Mouse (Mus musculus): ENCODE data around the gene Gm42791.
A peak's percentile ranks its signal among the peaks of the same experiment; 100 is the strongest.

Gm42791 gene

DNA sequence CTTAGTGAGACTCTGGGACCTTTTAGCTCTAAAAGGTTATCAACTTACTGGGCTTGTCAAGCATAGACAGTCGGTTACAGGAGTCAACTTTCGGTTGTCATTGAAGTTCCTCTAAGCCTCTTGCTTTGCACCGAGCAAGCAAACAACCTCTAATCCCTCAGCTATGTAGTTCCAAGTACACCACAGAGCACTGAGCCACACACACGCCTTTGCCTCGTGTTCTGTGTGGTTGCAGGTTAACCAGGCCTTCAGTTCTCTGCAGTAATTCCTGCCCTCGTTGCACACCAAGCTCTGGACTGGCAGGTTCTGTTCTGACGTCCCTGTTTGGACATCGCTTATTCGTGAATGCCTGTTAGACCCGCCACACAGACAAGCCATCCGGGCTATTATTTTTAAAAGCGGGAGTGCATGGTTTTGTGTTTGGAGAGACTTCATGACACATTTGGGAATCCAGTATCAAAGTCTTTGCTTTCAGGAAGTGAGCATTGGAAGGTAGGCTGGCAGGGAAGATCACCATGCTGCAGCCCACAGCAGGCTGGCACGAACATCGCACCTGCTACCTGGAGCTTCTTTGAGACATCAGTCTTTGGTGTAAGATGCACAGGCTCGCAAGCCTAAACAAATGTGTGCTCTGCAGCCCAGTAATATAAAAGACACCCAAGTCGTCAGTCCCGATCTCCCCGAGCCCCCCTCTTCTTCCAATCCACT lies 16.3 kb downstream of the Gm42791 start:
- no peak for DNase-seq (ENCODE audit: low spot score in 2 of 2)

DNA sequence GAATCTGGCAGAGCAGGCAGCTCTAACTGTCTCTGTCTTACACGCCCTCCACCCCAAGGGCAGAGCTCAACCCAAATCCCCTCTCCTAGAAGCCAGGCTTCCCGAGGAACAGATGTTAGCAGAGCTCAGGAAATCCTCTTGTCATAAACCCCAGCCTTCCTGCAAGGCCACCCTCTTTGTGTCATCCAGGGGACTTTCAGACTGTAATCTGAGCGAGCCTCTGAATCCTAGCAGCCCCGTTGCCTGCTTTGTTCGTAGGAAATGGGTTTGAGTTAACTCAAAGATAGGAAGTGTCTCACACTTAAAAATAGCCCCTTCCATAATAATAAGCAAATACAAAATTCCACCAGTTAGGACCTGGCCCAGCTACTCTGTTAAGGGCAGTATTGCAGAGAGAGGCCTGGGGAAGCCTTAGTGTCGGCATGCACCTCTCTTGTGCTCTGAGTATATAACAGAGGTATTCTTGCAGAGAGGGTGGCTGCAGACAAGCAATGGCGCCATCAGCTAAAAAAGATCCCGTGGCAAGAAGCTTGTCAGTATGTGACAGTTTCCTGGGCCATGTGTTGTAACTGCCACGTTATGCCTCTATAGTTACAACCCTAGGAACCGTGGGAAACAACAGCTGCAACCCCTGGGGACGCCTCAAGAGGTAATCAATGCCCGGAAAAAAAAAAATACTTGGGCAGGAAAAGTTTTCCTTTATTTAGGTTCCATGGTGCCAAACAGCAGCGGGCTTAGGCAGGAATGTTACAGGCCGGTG lies 17.1 kb downstream of the Gm42791 start:
- peak in 1 of 2 experiments; percentile 22 for DNase-seq (ENCODE audit: low spot score in 2 of 2)

GRCm38 (mm10) chr5:148976876-148977275 lies 18.1 kb downstream of the Gm42791 start:
- peak in 1 of 2 experiments; percentile 51 for DNase-seq (ENCODE audit: low spot score in 2 of 2)

DNA sequence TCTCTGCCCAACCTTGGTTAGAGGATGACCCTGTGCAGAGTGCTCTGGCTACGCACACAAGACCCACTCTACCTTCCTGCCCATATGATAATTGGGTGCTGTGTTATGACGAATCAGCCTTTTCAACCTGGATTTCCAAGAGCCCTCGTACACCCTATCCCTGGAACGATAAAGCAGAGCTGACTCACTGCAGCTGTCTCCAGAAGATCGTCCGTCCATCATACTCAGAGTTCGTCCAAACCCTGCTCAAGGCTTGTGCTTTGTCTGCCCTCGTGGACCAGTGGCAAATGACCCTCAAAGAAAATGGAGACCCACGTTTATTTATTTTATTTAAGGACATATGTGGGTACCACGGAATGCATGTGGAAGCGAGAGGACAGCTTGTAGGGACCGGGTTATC lies 19.9 kb downstream of the Gm42791 start:
- no peak for DNase-seq (ENCODE audit: low spot score in 2 of 2)

DNA sequence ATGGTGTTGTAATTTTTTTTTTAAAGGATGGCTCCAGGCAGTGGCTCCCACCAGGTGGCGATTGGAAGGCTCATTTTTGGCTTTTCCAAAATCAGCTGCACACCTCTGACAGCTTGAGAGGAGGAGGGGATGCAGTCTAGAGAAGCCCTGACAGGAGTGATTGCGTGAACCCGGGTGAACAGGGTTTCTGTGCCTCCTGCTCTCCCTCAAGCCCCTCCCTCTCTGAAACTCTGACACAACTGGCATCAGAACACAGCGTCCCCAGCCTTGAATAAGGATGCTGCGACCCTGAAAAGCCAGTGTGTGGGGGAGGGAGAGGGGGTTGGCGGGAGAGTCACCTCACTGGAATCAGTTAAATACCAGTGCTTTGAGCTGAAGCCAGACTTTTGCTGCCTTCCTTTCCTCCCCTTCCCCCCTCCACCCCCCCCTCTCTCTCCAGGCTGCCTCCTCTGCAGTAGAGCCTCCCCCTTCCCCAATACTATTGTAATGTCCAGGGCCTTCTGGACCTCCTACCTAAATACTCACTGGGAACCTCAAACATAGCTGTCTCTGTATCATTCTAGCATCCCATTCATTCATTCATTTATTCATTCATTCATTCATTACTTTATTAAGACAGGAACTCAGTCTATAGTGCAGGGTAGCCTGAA lies 21.8 kb downstream of the Gm42791 start:
- DNase-seq (ENCODE audit: low spot score in 2 of 2), result no peak

DNA sequence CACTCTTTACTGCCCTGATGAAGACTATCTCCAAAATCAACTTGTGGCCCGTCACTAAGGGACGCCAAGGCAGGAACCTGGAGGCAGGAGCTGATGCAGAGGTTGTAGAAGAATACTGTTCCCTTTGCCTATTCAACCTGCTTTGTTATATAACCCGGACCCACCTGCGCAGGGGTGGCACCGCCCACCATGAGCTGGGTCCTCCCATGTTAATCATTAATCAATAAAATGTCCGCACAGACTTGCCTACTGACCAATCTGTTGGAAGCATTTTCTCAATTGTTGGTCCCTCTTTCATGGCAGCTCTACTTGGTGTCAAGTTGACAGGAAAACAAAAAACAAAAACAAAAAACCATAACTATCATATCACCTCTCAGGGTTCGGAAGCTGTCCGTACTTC lies 22.8 kb downstream of the Gm42791 start:
- no peak for DNase-seq (ENCODE audit: low spot score in 2 of 2)

GRCm38 (mm10) chr5:148969648-148970047 lies 25.3 kb downstream of the Gm42791 start:
- no peak for DNase-seq (ENCODE audit: low spot score in 2 of 2)

GRCm38 (mm10) chr5:148968958-148969576 lies 25.9 kb downstream of the Gm42791 start:
- DNase-seq (ENCODE audit: low spot score in 2 of 2), result no peak

DNA sequence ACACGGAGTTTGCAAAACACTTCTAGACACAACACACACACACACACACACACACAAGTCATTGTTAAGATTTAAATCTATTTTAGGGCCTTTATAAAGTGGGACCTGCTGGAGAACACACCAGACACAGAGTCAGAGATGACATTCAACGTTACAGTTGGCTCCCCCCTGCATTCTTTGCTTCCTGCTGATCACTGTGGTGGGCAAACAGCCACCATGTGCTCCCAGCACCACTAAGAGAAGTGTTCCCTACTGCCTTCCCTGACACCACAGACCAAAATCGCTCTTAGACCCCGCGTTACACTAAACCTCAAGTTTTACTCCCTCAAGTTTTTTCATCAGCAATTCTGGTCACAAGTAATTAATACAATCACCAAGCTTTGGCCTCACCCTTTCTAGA lies 26.8 kb downstream of the Gm42791 start:
- no peak for DNase-seq (ENCODE audit: low spot score in 2 of 2)

DNA sequence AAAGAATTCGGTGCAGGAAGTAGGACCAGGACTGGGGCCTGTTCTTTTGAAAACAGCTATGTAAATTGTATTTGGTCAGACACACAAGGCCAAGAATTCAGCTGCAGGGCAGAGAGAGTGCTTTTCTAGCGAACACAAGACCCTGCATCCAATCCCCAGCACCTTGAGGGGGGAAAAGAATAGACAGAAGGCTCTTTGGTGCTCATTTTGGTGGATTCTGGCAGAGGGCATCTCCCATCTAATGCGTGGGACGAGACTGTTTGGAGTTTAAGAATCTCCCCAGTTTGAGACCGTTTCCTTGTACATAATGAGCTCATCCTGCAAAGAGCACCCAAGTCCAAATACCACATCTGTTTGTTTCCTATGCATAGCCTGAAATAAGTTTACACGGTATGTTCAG lies 28.6 kb downstream of the Gm42791 start:
- DNase-seq (ENCODE audit: low spot score in 2 of 2), result no peak

DNA sequence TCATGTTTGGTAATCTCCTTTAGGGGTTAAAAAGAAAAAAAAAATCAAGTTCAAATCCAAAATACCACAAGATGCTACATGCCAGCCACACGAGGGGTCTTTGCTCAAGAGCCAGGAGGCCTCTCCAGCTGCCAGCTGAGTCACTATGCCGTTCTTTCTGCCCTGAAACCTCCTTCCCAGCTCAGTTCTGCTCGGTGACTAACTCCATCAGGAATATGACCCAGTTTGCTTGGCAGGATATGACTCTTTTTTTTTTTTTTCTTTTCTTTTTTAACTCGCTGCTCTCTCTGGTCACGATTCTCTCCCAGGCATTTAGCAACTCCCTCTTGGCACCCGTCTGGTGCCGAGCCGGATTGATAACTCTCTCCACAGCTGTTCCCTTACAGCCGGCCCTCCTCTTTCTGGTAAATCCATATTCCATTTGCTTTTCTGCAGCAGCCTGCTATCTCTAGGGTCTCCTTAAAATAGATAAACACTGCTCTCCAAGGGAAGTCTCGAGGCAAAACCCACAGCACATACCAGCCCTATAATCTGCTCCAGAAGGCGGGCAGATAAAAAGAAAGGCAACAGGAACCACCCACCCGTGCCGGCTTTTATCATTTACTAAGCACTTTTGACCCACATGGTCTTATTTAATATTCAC lies 29.1 kb downstream of the Gm42791 start:
- DNase-seq (ENCODE audit: low spot score in 2 of 2), result peak in 1 of 2 experiments; percentile 42

DNA sequence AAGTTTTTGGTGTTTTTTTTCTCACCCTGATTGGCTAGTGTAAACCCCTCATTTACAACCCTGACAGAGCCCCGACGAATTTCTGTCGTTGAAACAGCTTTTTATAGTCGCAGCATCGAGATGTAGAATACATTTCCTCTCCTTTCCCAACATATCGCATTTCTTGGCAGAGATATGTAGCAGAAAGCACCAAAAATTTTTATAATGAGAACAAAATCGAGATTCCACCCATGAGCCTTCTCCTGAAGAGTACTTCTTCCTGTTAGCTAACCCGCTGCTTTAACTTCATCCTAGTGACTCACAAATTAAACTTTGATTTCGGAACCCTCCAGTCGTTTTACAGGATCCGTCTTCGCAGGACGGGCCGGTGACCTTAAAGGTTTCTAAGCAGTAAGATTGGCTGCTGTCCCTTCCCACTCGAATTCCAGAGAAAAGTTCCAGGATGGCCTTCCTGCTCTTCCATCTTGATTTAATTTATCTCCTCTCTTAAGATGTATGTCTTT lies 29.8 kb downstream of the Gm42791 start:
- no peak for DNase-seq (ENCODE audit: low spot score in 2 of 2)

- DNase-seq (ENCODE audit: low spot score in 2 of 2), result no peak
Observed at GRCm38 (mm10) chr5:148964251-148964650, 30.7 kb downstream of the Gm42791 start.

- DNase-seq (ENCODE audit: low spot score in 2 of 2), result no peak
Observed at GRCm38 (mm10) chr5:148960211-148960610, 34.7 kb downstream of the Gm42791 start.

- peak; percentile 63 to 82 for DNase-seq (ENCODE audit: low spot score in 2 of 2)
Observed at GRCm38 (mm10) chr5:148959068-148959990, 35.6 kb downstream of the Gm42791 start.

GRCm38 (mm10) chr5:148958355-148958754 lies 36.6 kb downstream of the Gm42791 start:
- peak; percentile 48 to 79 for DNase-seq (ENCODE audit: low spot score in 2 of 2)

GRCm38 (mm10) chr5:148956898-148957535 lies 37.9 kb downstream of the Gm42791 start:
- DNase-seq (ENCODE audit: low spot score in 2 of 2), result peak in 1 of 2 experiments; percentile 58

- no peak for DNase-seq (ENCODE audit: low spot score in 2 of 2)
Observed at GRCm38 (mm10) chr5:148956091-148956490, 38.9 kb downstream of the Gm42791 start.

DNA sequence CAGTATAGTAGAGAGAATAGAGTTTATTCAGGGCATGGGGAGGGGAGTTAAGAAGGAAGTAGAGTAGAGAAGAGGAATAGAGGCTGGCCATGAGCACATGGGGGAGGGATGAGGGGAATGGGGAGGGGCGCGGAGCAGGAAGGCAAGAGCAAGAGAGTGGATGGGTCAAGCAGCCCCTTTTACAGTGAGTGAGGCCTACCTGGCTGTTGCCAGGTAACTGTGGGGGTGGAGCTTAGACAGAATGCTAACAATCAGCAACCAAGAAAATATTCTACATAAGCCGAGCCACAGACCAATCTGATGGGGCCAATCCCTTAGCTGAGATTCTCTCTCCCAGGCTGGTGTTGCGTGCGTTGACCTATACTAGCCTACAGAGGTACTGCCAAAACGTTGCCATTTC lies 39.4 kb downstream of the Gm42791 start:
- no peak for DNase-seq (ENCODE audit: low spot score in 2 of 2)

All from spleen, postnatal 4 days (tissue).